Mouse (Mus musculus): ENCODE results near the gene Cdc42bpg.

GRCm38 (mm10) chr19:6346023-6346422, 39.8 kb downstream of the Cdc42bpg start:
- no peak for TF ChIP-seq GABPA (IDR thresholded peaks at IDR 0.05; ENCODE audit: insufficient replicate concordance, low read depth, low read length)
- no peak for TF ChIP-seq MAX (IDR thresholded peaks at IDR 0.05; ENCODE audit: low read length)
- no peak for TF ChIP-seq TBP (conservative IDR thresholded peaks at IDR 0.05; ENCODE audit: low read depth, low read length)
- no peak for TF ChIP-seq HCFC1 (IDR thresholded peaks at IDR 0.05; ENCODE audit: low read depth, low read length)
- TF ChIP-seq POLR2A (IDR thresholded peaks at IDR 0.05; ENCODE audit: low read depth, low read length): no peak
- TF ChIP-seq CTCF (conservative IDR thresholded peaks at IDR 0.05 in 1 of 2, IDR thresholded peaks at IDR 0.05 in 1 of 2; ENCODE audit: low read depth in 2 of 2, low read length in 2 of 2): no peak
- TF ChIP-seq KAT2A (IDR thresholded peaks at IDR 0.05; ENCODE audit: insufficient replicate concordance, low read length): no peak
- no peak for TF ChIP-seq NELFE (IDR thresholded peaks at IDR 0.05; ENCODE audit: low read depth, low read length)
- no peak for TF ChIP-seq EP300 (IDR thresholded peaks at IDR 0.05; ENCODE audit: low read length)
